Mouse (Mus musculus) thymus, adult 2 months (tissue): Measurements from ENCODE around the gene Ppa2. TPM values are rescaled to one million over a fixed set of nuclear protein-coding genes. Genes with fewer than 3 reads are reported as not detected.

Experiments
- DNase-seq: peaks from one replicate; pipeline ENCODE4 v3.0.0; 2021
- H3K27ac ChIP-seq: fragments of 200-500 bp; 2 replicates; pipeline ENCODE4 v1.5.1; 2012; ENCODE audit warnings: low read length, control low read depth; ENCODE audit not compliant: control insufficient read depth, insufficient read depth
- H3K27me3 ChIP-seq: fragments of 200-500 bp; 2 replicates; pipeline ENCODE4 v1.6.1; 2012; ENCODE audit warnings: mild to moderate bottlenecking, low read length, moderate library complexity, mixed read lengths; ENCODE audit not compliant: control insufficient read depth, insufficient read depth
- H3K36me3 ChIP-seq: fragments of 200-500 bp; 2 replicates; pipeline ENCODE4 v1.6.1; 2012; ENCODE audit warnings: mild to moderate bottlenecking, low read length, moderate library complexity; ENCODE audit not compliant: control insufficient read depth, insufficient read depth
- H3K4me1 ChIP-seq: fragments of 200-500 bp; replicated peaks from 2 replicates; pipeline ENCODE4 v1.6.1; 2012; ENCODE audit warnings: low read length; ENCODE audit not compliant: control insufficient read depth, insufficient read depth
- H3K4me3 ChIP-seq: fragments of 200-500 bp; 2 replicates; pipeline ENCODE4 v1.5.1; 2012; ENCODE audit warnings: mild to moderate bottlenecking, low read length, control low read depth, moderate library complexity; ENCODE audit not compliant: control insufficient read depth, insufficient read depth
- CTCF ChIP-seq: fragments of 200-500 bp; IDR thresholded peaks from 2 replicates; pipeline ENCODE4 v1.5.1; 2012; ENCODE audit warnings: mild to moderate bottlenecking, control low read depth, low read length, moderate library complexity, borderline replicate concordance; ENCODE audit not compliant: control insufficient read depth, poor library complexity, insufficient read depth; ENCODE audit errors: extremely low read depth
- POLR2A ChIP-seq: fragments of 200-500 bp; IDR thresholded peaks from 2 replicates; pipeline ENCODE4 v1.6.1; 2012; ENCODE audit warnings: mild to moderate bottlenecking, low read length, control low read depth, moderate library complexity; ENCODE audit not compliant: control insufficient read depth, poor library complexity, insufficient read depth; ENCODE audit errors: extremely low read depth
- WGBS: fragments of 180-500 bp; shearing (Covaris S2); methylation state at CpG from one replicate; pipeline ENCODE4 v1.1.7; 2018; 5-methylcytosine and 5-hydroxymethylcytosine counted together
- polyA plus RNA-seq: library from polyadenylated mRNA; depleted of rRNA; stranded (reverse); fragments of >200 nt; gene quantifications from 2 replicates; pipeline ENCODE4 v1.2.3, GENCODE M21; 2012; rRNA removed

The Ppa2 gene
- polyA plus RNA-seq, 1 experiment, result 38.5 TPM

DNA sequence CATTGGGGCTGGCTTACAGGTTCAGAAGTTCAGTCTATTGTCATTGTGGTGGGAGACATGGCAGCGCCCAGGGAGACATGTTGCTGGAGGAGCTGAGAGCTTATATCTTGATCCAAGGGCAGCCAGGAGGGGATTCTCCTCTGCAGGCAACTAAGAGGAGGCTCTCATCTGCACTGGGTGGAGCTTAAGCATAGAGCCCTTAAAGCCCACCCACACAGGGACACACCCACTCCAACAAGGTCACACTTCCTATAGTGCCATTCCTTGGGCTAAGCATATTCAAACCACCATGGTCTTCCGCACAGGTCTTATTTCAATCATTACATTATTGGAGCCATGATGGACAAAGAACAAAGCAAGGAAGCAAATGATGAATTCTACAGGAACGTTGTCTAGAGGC is 95.7 kb downstream of the Ppa2 start:
- no peak overlapping the region for H3K27ac ChIP-seq
- H3K36me3 ChIP-seq, result no peaks in the 10 kb centered on the region
- 94% methylated on average over 3 of the region's 3 CpGs for WGBS
- H3K27me3 ChIP-seq, result no peaks in the 10 kb centered on the region
- H3K4me1 ChIP-seq, result no peaks in the 10 kb centered on the region
- TF ChIP-seq CTCF, result no peak
- H3K4me3 ChIP-seq, result no peak overlapping the region
- DNase-seq, result no peak

DNA sequence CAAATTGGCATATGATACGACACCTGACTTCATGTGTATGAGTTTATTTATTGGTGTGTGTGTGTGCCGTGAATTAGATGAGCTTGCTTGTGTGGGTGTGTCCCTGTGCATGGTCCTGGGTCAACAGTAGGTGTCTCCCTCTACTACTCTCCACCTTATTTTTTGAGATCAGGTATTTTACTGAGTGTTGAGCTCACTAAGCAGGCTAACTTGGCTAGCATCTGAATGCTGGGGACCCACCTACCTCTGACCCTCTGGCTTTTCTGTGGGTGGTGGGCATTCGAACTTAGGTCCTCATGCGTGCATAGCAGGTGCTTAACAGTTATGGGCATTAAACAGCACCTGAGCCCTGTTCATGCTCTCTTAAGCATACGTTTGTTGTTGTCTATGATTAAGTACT is 96.3 kb downstream of the Ppa2 start:
- 90% methylated on average over 5 of the region's 5 CpGs for WGBS
- Histone ChIP-seq H3K4me1 (peaks cover 2% of the 10 kb centered on the region; the same call in 1 of the 2 replicates), H3K27me3 (no peaks in the 10 kb centered on the region), H3K27ac (no peak overlapping the region), H3K36me3 (no peaks in the 10 kb centered on the region), H3K4me3 (no peak overlapping the region)
- no peak for DNase-seq
- TF ChIP-seq POLR2A (no peak), CTCF (no peak)

GRCm38 (mm10) chr3:133411123-133411675 is 101.3 kb downstream of the Ppa2 start:
- Histone ChIP-seq H3K27me3 (no peaks in the 10 kb centered on the region), H3K36me3 (no peaks in the 10 kb centered on the region), H3K27ac (no peak overlapping the region), H3K4me1 (peaks cover 2% of the 10 kb centered on the region; the same call in 1 of the 2 replicates), H3K4me3 (no peak overlapping the region)
- 71% methylated on average over 4 of the region's 4 CpGs for WGBS
- DNase-seq, result no peak
- TF ChIP-seq POLR2A (no peak), CTCF (no peak)

GRCm38 (mm10) chr3:133411768-133412167 is 101.9 kb downstream of the Ppa2 start:
- no peak for TF ChIP-seq CTCF
- no peak for TF ChIP-seq POLR2A
- Histone ChIP-seq H3K27ac (no peak overlapping the region), H3K36me3 (no peaks in the 10 kb centered on the region), H3K27me3 (no peaks in the 10 kb centered on the region), H3K4me3 (no peak overlapping the region), H3K4me1 (peaks cover 2% of the 10 kb centered on the region; the same call in 1 of the 2 replicates)
- WGBS, result 79% methylated on average over 8 of the region's 8 CpGs
- peak; percentile 22 for DNase-seq

DNA sequence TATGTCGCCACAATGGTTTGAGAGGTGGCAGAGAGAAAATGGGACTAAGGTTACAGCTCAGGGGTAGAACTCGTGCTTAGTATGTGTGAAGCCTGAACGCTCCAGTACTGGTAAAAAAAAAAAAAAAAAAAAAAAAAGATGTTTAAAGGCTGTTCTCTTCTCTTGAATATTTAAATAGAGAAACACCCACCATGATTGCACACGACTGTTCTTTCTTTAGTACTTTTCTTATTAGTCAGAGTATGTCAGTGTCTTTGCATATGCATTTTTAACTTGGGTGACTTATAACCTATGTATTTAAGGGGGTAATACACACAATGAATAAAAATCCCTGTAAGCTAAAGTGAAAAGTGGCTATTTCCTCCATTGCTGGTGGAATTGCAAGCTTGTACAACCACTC is 104.8 kb downstream of the Ppa2 start:
- TF ChIP-seq CTCF (no peak), POLR2A (no peak)
- no peaks in the 10 kb centered on the region for H3K27me3 ChIP-seq
- H3K36me3 ChIP-seq, result no peaks in the 10 kb centered on the region
- 95% methylated on average over 4 of the region's 4 CpGs for WGBS
- no peak for DNase-seq
- H3K4me1 ChIP-seq, result peaks cover 2% of the 10 kb centered on the region; the same call in 1 of the 2 replicates
- no peak overlapping the region for H3K27ac ChIP-seq
- no peak overlapping the region for H3K4me3 ChIP-seq

- H3K27ac ChIP-seq, result no peak overlapping the region
Observed at GRCm38 (mm10) chr3:133423073-133423472, 113.2 kb downstream of the Ppa2 start.

More at GRCm38 (mm10) chr3:133423073-133423472, 113.2 kb downstream of the Ppa2 start:
- TF ChIP-seq POLR2A (no peak), CTCF (no peak)
- H3K4me1 ChIP-seq, result no peaks in the 10 kb centered on the region
- no peak overlapping the region for H3K4me3 ChIP-seq
- H3K27me3 ChIP-seq, result no peaks in the 10 kb centered on the region
- no peaks in the 10 kb centered on the region for H3K36me3 ChIP-seq
- DNase-seq, result no peak

Other genes with a start within 250 kb of the Ppa2 start
- 9.7 and 10.2 TPM in 2 replicates for gene Ints12, start 218.3 kb upstream of the Ppa2 start, polyA plus RNA-seq
- gene Gstcd, start 218.1 kb upstream of the Ppa2 start, polyA plus RNA-seq, result 6.5 and 8.1 TPM in 2 replicates
- gene Arhgef38, start 75.2 kb upstream of the Ppa2 start, polyA plus RNA-seq, result 0.19 TPM in 1 of 2 replicates, not detected in the other
- 13.0 and 16.2 TPM in 2 replicates for gene Tet2, start 235.0 kb downstream of the Ppa2 start, polyA plus RNA-seq